Mouse (Mus musculus): Measurements from ENCODE around the gene Smyd2.

The Smyd2 gene

GRCm38 (mm10) chr1:189860942-189861315 lies 61.2 kb downstream of the Smyd2 start:
- in situ Hi-C loops (cut with MboI; ENCODE audit: low pct_unique_long_range_greater_than_20kb in 1 of 2, low sequenced_read_pairs in 2 of 2, unreplicated experiment in 1 of 2) = no loop called here

- in situ Hi-C loops (cut with MboI; ENCODE audit: low pct_unique_long_range_greater_than_20kb in 1 of 2, low sequenced_read_pairs in 2 of 2, unreplicated experiment in 1 of 2) = no loop called here
Observed at GRCm38 (mm10) chr1:189860112-189860941, 61.8 kb downstream of the Smyd2 start.

DNA sequence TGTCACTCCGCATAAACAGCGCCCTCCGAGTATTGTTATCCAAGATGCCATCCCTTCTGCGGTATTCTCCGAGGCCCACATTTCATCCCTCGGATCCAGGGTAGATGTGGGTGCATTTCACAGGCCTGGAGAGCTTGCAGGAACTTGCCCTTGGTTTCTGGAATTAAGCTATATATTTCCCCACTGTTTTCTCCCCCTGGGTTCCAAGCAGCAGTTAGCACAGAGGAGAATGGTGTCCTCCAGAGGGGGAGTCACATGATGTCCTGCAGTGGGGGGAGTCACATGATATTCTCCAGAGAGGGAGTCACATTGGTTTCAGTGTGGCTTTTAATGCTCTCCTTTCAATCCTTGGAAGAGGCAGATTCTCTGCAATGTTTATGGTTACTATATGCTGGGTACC lies 63.8 kb downstream of the Smyd2 start:
- in situ Hi-C loops (cut with MboI; ENCODE audit: low pct_unique_long_range_greater_than_20kb in 1 of 2, low sequenced_read_pairs in 2 of 2, unreplicated experiment in 1 of 2) = no loop called here

- in situ Hi-C loops (cut with MboI; ENCODE audit: low pct_unique_long_range_greater_than_20kb in 1 of 2, low sequenced_read_pairs in 2 of 2, unreplicated experiment in 1 of 2) = no loop called here
Observed at GRCm38 (mm10) chr1:189855739-189856138, 66.4 kb downstream of the Smyd2 start.

DNA sequence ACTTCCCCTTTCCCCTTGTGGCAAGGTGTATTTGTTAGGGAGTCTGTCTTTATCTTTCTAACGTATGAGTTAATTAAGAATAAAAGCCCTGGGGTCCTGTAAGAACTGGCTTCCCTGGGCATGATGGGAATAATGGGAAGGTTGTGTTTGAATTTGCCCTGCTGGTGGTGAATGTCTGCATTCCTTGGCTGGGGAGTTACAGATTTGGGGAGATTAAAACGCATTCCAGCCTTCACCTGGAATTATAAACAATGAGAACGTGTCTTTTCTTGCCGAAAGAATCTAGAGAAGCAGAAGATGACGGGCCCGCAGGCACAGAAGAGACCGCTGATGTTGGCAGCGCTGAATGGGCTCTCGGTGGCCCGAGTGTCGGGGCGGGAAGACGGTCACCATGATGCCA lies 67.5 kb downstream of the Smyd2 start:
- in situ Hi-C loops (cut with MboI; ENCODE audit: low pct_unique_long_range_greater_than_20kb in 1 of 2, low sequenced_read_pairs in 2 of 2, unreplicated experiment in 1 of 2) = no loop called here

DNA sequence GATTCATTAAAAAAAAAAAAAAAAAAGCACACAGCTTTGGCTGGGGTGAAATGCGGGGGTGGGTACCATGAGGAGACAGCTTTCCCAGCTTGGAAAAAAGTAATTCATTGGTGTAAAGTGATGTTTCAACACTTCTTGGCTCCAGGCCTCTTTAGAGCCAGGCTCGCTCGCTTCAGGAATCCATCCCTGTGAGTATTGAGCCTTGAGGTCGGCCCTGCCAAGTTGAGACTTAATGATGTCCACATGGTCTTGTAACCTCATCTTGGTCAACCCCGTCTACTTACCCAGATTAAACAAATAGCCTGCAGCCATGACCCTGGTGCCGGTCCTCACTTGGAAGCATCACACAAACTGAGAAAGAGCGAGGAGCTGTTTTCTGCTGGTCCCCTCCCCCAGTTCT lies 69.7 kb downstream of the Smyd2 start:
- in situ Hi-C loops (cut with MboI; ENCODE audit: low pct_unique_long_range_greater_than_20kb in 1 of 2, low sequenced_read_pairs in 2 of 2, unreplicated experiment in 1 of 2) = no loop called here

GRCm38 (mm10) chr1:189852051-189852450 lies 70.1 kb downstream of the Smyd2 start:
- in situ Hi-C loops (cut with MboI; ENCODE audit: low pct_unique_long_range_greater_than_20kb in 1 of 2, low sequenced_read_pairs in 2 of 2, unreplicated experiment in 1 of 2) = no loop called here

DNA sequence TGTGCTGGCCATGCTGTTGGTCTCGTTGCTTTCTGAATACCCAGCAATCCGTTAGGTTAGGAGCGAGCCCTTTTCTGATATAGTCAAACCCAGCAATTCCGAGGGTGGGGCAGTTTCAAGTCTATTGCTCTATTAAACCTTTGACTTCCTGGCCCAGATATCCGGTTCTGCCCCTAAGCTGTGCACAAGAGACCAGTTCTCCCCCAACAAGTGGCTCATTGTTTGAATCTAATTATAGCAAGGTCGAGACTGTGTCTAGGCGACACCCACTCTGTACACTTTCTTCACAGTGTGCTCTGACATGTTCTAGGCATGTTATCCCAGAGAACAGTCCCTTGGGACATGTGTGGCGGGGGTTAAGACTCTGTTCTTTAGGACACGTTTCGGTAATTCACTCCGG lies 72.6 kb downstream of the Smyd2 start:
- in situ Hi-C loops (cut with MboI; ENCODE audit: low pct_unique_long_range_greater_than_20kb in 1 of 2, low sequenced_read_pairs in 2 of 2, unreplicated experiment in 1 of 2) = no loop called here

DNA sequence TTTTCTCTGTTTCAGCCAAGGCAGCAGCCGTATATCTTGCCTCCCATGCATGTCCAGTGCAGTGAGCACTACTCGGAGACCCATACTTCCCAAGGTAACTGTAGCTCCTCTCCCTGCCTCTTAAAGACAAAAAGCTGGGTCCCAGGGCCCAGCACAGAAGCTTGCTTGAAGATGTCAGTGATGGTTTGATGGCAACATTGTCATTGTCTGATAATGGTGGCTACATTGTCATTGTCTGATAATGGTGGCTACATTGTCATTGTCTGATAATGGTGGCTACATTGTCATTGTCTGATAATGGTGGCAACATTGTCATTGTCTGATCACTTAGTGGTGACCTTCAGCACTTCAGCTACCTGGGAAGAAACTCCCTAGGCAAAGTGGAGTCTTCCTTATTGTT lies 75.8 kb downstream of the Smyd2 start:
- in situ Hi-C loops (cut with MboI; ENCODE audit: low pct_unique_long_range_greater_than_20kb in 1 of 2, low sequenced_read_pairs in 2 of 2, unreplicated experiment in 1 of 2) = no loop called here

GRCm38 (mm10) chr1:189834166-189834565 lies 88.0 kb downstream of the Smyd2 start:
- in situ Hi-C loops (cut with MboI; ENCODE audit: low pct_unique_long_range_greater_than_20kb in 1 of 2, low sequenced_read_pairs in 2 of 2, unreplicated experiment in 1 of 2) = no loop called here

GRCm38 (mm10) chr1:189833351-189833750 lies 88.8 kb downstream of the Smyd2 start:
- in situ Hi-C loops (cut with MboI; ENCODE audit: low pct_unique_long_range_greater_than_20kb in 1 of 2, low sequenced_read_pairs in 2 of 2, unreplicated experiment in 1 of 2) = no loop called here

- in situ Hi-C loops (cut with MboI; ENCODE audit: low pct_unique_long_range_greater_than_20kb in 1 of 2, low sequenced_read_pairs in 2 of 2, unreplicated experiment in 1 of 2) = no loop called here
Observed at GRCm38 (mm10) chr1:189830797-189831232, 91.3 kb downstream of the Smyd2 start.
